Mouse (Mus musculus) limb, embryonic 14.5 days (tissue): ENCODE results near the gene Slc39a13. TPM values are rescaled to one million over a fixed set of nuclear protein-coding genes. Genes with fewer than 3 reads are reported as not detected.

Experiments used
- ATAC-seq: fragments of 200-750 bp; cut with Nextera tagmentation; 2 replicates; pipeline ENCODE4 v1.8.0; 2017; ENCODE audit warnings: low read depth, moderate number of reproducible peaks, moderate TSS enrichment; ENCODE audit not compliant: low FRiP score
- DNase-seq: peaks from one replicate; pipeline ENCODE4 v3.0.0-alpha.2; 2015; ENCODE audit warnings: low spot score
- H3K27ac ChIP-seq: fragments of 300-500 bp; sonication (generic); replicated peaks from 2 replicates; pipeline ENCODE4 v1.5.1; 2014; ENCODE audit warnings: low read depth, mild to moderate bottlenecking, low read length, moderate library complexity, mixed read lengths
- H3K27me3 ChIP-seq: fragments of 300-500 bp; sonication (generic); 2 replicates; pipeline ENCODE4 v1.6.1; 2014; ENCODE audit warnings: low read length, mixed read lengths; ENCODE audit not compliant: control insufficient read depth, insufficient read depth
- H3K36me3 ChIP-seq: fragments of 300-500 bp; sonication (generic); 2 replicates; pipeline ENCODE4 v1.6.1; 2014; ENCODE audit warnings: mild to moderate bottlenecking, low read length, moderate library complexity, mixed read lengths; ENCODE audit not compliant: control insufficient read depth, insufficient read depth
- H3K4me1 ChIP-seq: fragments of 300-500 bp; sonication (generic); 2 replicates; pipeline ENCODE4 v1.6.1; 2014; ENCODE audit warnings: antibody characterized with exemption, low read length, mixed read lengths; ENCODE audit not compliant: control insufficient read depth, insufficient read depth
- H3K4me2 ChIP-seq: fragments of 300-500 bp; sonication (generic); replicated peaks from 2 replicates; pipeline ENCODE4 v1.6.1; 2014; ENCODE audit warnings: low read depth, mild to moderate bottlenecking, low read length, moderate library complexity; ENCODE audit not compliant: severe bottlenecking
- H3K4me3 ChIP-seq: fragments of 300-500 bp; sonication (generic); replicated peaks from 2 replicates; pipeline ENCODE4 v1.5.1; 2014; ENCODE audit warnings: low read length
- H3K9ac ChIP-seq: fragments of 300-500 bp; sonication (generic); 2 replicates; pipeline ENCODE4 v1.6.1; 2014; ENCODE audit warnings: mild to moderate bottlenecking, low read depth, low read length, moderate library complexity; ENCODE audit not compliant: severe bottlenecking
- H3K9me3 ChIP-seq: fragments of 300-500 bp; sonication (generic); 2 replicates; pipeline ENCODE4 v1.6.1; 2016; ENCODE audit warnings: low read length; ENCODE audit not compliant: control insufficient read depth
- POLR2A ChIP-seq: fragments of 200-500 bp; IDR thresholded peaks from 2 replicates; pipeline ENCODE4 v1.8.0; 2012; ENCODE audit warnings: inconsistent platforms, mild to moderate bottlenecking, moderate library complexity, borderline replicate concordance; ENCODE audit not compliant: insufficient read depth, insufficient read length; ENCODE audit errors: extremely low read depth
- WGBS: fragments of 180-500 bp; shearing (Covaris S2); extraction: QIAGEN DNeasy Blood & Tissue Kit; methylation state at CpG from one replicate; pipeline ENCODE4 v1.1.7; 2014; 5-methylcytosine and 5-hydroxymethylcytosine counted together
- polyA plus RNA-seq, 2 experiments: library from polyadenylated mRNA; depleted of rRNA in 1 of 2; stranded (reverse) in 1 of 2; unstranded in 1 of 2; fragments of >200 nt; fragmentation: Nextera tagmentation in 1 of 2; extraction: Ambion mirVana in 1 of 2; gene quantifications; 2 replicates each; pipeline versions ENCODE4 v1.2.1 to v1.2.3; 2012 to 2014

Gene Slc39a13
- polyA plus RNA-seq, 2 experiments, result 63.3 to 143 TPM

GRCm38 (mm10) chr2:91110429-91110828 is 40.2 kb upstream of the Slc39a13 start:
- ATAC-seq (no peak), DNase-seq (no peak)
- no peak overlapping the region for H3K4me3 ChIP-seq
- no peak for TF ChIP-seq POLR2A
- no peak overlapping the region for H3K4me2 ChIP-seq
- no peaks in the 10 kb centered on the region for H3K9me3 ChIP-seq
- H3K27me3 ChIP-seq, result no peaks in the 10 kb centered on the region
- H3K36me3 ChIP-seq, result no peaks in the 10 kb centered on the region
- no peak overlapping the region for H3K9ac ChIP-seq
- H3K4me1 ChIP-seq, result no peaks in the 10 kb centered on the region
- no peak overlapping the region for H3K27ac ChIP-seq
- 76% methylated on average over 6 of the region's 6 CpGs for WGBS

GRCm38 (mm10) chr2:91109807-91110385 is 39.7 kb upstream of the Slc39a13 start:
- Histone ChIP-seq H3K9ac (no peak overlapping the region), H3K9me3 (no peaks in the 10 kb centered on the region), H3K36me3 (no peaks in the 10 kb centered on the region), H3K27me3 (no peaks in the 10 kb centered on the region), H3K4me1 (no peaks in the 10 kb centered on the region), H3K4me3 (no peak overlapping the region), H3K4me2 (no peak overlapping the region), H3K27ac (no peak overlapping the region)
- ATAC-seq (no peak), DNase-seq (no peak)
- no peak for TF ChIP-seq POLR2A
- 82% methylated on average over 5 of the region's 5 CpGs for WGBS

GRCm38 (mm10) chr2:91109241-91109640 is 39.0 kb upstream of the Slc39a13 start:
- Histone ChIP-seq H3K36me3 (no peaks in the 10 kb centered on the region), H3K27me3 (no peaks in the 10 kb centered on the region), H3K4me2 (no peak overlapping the region), H3K9me3 (no peaks in the 10 kb centered on the region), H3K27ac (no peak overlapping the region), H3K4me3 (no peak overlapping the region), H3K9ac (no peak overlapping the region), H3K4me1 (no peaks in the 10 kb centered on the region)
- WGBS, result 80% methylated on average over 5 of the region's 5 CpGs
- ATAC-seq (no peak), DNase-seq (no peak)
- no peak for TF ChIP-seq POLR2A

- WGBS, result 73% methylated on average over 3 of the region's 3 CpGs
- H3K4me1 ChIP-seq, result no peaks in the 10 kb centered on the region
- DNase-seq (no peak), ATAC-seq (no peak)
- no peak for TF ChIP-seq POLR2A
- no peak overlapping the region for H3K4me3 ChIP-seq
- no peak overlapping the region for H3K4me2 ChIP-seq
- H3K27me3 ChIP-seq, result no peaks in the 10 kb centered on the region
- H3K9me3 ChIP-seq, result no peaks in the 10 kb centered on the region
- no peak overlapping the region for H3K9ac ChIP-seq
- H3K27ac ChIP-seq, result no peak overlapping the region
- no peaks in the 10 kb centered on the region for H3K36me3 ChIP-seq
These were observed 37.9 kb upstream of the Slc39a13 start for GRCm38 (mm10) chr2:91108156-91108555.

- ATAC-seq (peak; percentile 89), DNase-seq (peak; percentile 89)
- TF ChIP-seq POLR2A, result no peak
- Histone ChIP-seq H3K4me3 (no peak overlapping the region), H3K27ac (no peak overlapping the region), H3K9me3 (no peaks in the 10 kb centered on the region), H3K4me1 (no peaks in the 10 kb centered on the region), H3K36me3 (no peaks in the 10 kb centered on the region), H3K4me2 (no peak overlapping the region), H3K9ac (no peak overlapping the region; the same call in 1 of the 2 replicates), H3K27me3 (no peaks in the 10 kb centered on the region)
- WGBS, result 12% methylated on average over 7 of the region's 7 CpGs
These were observed 31.0 kb upstream of the Slc39a13 start for GRCm38 (mm10) chr2:91101124-91101740.
